Mouse (Mus musculus) layer of hippocampus, postnatal 25 days (tissue): ENCODE results near the gene Rpl7a. TPM values are rescaled to one million over a fixed set of nuclear protein-coding genes. Genes with fewer than 3 reads are reported as not detected.
"Not testable (repeated sequence)": the region's sequence is repeated elsewhere in the genome, so short reads cannot be mapped to it uniquely, and the experiment has no call there.

ENCODE experiments used
- DNase-seq, 2 experiments: peaks; one replicate each; pipeline ENCODE4 v3.0.0; 2022; ENCODE audit warnings: mixed read lengths in 2 of 2, low spot score in 1 of 2; ENCODE audit errors: extremely low spot score in 1 of 2
- total RNA-seq, 2 experiments: library from RNA; stranded (reverse); gene quantifications; 2 replicates each; pipeline ENCODE4 v1.2.3; 2021

Gene Rpl7a
- total RNA-seq: 100 to 1,000 TPM; 260 to 281 TPM

DNA sequence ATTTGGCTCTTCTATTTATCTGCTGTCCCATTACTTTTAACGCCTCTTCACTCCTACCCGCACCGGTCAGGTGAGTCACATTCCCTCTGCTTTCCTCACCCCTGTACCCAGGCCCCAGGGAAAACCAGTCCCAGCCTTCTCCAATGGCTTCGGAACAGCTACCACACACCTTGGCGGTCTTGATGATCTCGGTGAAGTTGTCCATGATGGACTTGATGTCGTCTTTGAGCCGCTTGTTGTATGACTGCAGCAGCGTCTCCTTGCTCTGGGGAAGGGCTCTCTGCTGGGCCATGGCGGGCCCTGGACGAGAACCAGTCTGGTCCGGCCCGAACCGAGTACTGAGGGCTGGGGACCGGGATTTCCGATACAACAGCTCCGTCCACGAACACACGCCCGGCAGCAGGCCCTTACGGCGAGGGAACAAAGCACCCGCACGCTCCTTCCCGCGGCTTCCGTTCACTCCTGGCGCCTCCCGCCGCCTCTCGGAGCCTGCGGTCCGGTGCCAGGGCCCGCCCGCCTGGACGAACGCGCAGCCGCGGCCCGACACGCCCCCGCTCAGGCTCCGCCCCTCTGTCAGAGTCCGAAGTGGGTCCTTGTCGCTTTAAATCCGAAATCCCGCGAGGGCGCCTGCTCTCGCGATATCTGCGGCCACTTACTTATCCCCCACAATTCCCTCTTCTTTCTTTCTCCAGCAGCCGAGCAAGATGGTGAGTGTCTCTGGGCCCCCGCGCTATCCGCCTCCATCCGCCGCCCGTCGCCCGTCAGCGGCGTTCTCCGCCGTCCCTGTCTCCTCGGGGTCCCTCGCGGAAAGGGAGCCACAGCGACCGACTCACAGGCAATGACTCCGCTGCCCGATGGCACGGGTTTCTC lies at the start of gene Rpl7a, which contains the start of gene Med22:
Rpl7a (plus strand) TSS at position 641 of the 870 bp plus-strand sequence.
Med22 (minus strand) TSS at position 554 of the 870 bp plus-strand sequence.
- peak; percentile 99 to 100 for DNase-seq

DNA sequence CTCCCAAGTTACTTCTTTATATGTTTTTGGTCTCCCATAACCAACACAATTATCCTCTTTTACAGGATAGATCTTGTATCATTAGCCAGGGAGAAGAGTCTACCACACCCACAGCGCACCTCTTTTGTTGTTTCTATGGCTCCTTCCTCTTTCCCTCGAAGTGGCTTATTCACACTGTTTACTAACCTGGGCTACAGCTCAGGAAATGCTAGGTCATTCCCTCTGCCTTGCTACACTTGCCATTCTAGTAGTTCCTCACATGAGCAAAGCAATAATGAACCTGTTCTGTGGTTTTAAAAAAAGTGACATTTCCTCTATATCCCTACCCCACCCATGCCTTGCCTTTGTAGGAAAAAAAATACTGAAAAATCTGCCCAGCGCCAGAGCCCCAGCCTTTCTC lies 47.7 kb upstream of the Rpl7a start:
- no peak for DNase-seq

DNA sequence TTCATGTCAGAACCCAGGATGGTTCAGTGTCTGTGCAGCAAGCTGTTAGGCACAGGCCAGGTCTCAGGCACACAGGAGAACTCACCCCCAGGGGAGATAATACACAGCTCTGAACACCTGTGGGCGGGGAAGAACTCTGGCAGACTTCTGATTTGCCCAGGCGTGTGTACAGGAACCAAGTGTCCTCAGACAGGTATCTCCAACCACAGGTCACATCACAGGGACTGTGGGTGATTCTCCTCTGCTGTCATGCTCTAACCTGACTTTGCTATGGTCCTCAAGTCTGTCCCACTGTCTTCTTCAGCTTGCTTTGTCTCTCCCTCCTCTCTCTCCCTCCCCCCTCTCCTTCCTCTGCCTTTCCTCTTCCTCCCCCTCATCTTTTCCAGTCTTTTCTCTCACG lies 45.7 kb upstream of the Rpl7a start, which contains the start of gene Abo:
Abo (minus strand) TSS at position 101 of the 400 bp plus-strand sequence.
- DNase-seq: no peak

DNA sequence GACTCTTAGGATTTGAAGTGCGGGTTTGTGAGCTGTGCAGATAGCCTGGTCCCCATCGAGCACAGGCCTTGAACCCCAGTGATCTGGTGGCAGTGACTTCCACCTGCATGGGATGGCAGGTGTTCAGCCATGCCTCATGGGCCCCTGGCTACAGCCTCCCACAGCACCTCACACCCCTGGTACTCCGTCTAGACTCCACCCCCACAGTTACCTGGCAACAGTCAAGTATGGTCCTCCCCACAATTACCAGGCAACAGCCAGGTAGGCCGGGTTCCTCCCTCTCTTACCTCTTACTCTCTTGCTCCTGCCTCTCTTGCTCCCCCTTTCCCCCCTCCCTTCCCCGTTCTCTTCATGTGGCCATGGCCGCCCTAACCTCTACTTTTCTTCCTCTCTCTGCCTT lies 39.9 kb upstream of the Rpl7a start:
- no peak for DNase-seq

DNA sequence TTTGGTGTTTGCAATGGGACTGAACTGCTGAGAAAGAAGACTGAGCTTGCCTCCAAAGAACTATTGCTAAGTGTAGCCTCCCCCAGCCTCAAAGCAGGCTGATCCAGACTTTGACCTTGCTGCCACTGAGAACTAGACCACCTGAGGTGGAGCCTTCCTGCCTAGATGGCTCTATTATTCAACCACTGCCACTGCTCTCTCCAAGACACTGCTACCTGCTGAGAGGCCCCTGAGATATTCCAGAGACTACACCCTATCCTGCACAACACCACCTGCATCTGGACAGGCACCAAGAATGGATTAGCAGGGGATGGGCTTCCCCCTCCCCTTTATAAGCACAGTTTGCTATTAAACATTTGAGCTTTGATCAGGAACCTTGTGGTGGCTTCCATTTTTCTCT lies 32.0 kb upstream of the Rpl7a start:
- no peak for DNase-seq

DNA sequence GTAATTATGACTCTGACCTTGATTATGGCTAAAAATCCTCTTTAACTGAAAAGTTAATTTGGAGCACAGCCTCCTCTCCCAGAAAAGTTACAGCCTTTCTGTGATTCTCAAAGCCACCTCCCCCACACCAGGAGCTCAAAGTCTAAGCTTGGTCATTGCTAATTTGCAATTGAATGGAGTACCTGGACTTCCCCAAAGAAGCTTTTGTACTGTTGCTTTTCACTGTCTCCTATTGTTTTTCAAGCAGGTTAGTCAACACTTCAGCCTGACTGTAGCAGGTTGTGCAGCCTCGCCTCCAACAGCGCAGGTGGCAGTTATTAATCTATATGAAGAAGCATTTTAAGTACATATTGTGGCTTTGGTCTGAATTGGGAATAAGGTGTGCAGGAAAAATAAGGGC lies 25.0 kb upstream of the Rpl7a start:
- DNase-seq: not testable (repeated sequence)

DNA sequence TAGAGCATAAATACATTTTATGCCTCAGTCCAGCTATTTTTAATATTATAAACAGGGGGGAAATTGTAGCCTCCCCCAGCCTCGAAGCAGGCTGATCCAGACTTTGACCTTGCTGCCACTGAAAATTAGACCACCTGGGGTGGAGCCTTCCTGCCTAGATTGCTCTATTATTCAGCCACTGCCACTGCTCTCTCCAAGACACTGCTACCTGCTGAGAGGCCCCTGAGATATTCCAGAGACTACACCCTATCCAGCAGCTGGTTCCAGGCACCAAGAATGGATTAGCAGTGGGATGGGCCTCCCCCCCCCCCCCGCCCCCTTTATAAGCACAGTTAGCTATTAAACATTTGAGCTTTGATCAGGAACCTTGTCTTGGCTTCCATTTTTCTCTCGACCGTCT lies 24.4 kb upstream of the Rpl7a start:
- not testable (repeated sequence) for DNase-seq

DNA sequence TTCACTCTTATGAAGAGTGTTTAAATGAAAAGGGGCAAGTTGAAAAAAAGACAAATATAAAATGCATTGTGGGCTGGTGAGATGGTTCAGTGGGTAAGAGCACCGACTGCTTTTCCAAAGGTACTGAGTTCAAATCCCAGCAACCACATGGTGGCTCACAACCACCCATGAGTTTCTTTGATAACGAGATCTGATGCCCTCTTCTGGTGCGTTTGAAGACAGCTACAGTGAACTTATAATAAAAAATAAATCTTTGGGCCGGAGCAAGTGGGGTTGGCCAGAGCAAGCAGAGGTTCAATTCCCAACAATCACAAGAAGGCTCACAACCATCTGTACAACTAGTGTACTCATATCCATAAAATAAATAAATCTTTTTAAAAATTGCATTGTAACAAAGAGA lies 14.7 kb upstream of the Rpl7a start:
- DNase-seq: no peak

DNA sequence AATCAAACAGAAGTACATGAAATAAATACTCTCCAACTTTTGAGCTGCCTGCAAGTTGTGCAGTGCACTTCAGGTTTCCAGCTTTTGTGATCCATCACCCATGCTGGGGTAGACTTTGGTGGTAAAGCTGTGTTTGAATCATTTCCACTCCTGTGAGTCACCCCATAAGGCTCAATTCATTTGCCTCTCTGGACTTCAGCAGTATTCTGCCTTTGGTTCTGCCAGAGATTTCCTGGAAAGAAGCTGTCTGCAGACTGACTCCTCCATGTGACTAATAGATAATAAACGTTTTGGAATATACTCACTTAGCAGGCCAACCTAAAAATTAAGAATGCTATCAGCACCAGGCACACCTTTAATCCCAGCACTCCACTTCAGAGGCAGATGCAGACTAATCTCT lies 9.8 kb upstream of the Rpl7a start:
- no peak for DNase-seq

DNA sequence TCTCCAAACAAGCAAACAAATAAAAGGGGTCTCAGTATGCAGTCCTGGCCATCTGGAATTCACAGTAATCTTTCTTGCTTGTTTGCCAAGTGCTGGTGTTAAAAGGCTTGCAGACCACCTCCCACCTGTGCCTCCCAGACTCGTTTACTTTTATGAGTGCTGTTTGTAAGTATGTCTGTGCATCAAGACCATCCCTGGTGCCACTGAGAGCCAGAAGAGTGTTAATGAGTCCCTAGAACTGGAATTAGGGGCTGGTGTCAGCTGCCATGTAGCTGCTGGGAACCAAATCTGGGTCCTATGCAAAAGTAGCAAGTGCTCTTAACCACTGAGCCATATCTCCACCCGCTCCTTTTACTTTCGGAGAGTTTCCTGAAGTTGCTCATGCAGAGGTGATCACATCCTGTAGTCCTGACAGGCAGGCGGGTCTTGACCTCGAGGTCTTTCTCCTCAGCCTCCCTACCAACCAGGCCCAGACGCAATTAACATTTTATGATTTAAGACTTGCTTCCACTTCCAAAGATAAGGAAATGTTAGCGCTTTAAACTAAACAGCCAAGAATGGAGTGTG lies 8.6 kb upstream of the Rpl7a start:
- DNase-seq: no peak

DNA sequence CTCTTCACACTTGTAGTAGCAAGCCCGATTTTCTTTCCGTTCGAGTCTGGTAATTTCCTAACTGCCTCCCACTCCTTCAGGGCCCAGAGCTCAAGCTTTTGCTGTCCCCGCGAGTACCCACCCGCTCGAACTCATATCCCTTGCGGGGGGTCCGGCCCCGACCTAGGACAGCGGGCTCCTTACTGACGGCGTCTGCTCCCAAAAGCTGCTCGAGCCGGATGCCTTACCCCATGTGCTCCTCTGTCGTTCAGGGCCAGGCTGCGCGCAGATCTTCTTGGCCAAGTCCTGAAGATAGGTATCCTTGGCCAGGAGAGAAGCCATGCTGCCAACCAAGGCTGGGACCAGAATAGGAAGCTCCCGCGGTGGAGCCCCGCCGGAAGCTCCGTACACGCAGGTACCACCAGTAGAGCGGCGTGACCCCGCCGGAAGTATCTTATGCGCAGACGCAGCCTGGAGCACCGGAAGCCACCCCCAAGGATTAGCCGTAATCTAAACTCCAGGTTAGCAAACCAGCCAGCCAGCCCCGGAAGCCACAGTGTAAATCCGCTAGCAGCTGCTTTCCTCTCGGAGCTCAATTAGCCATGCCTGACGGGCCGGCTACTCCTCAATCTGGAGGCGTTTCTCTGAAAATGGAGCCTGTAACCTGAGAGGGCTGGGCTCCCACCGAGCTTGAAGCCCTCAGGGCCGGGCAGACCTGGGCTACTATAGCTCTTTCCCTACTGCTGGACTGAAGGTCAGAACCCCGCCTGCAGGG lies 7.9 kb upstream of the Rpl7a start, which contains the start of gene Surf6:
Surf6 (minus strand) TSS at position 413 of the 754 bp plus-strand sequence.
- DNase-seq: peak; percentile 82 to 87

DNA sequence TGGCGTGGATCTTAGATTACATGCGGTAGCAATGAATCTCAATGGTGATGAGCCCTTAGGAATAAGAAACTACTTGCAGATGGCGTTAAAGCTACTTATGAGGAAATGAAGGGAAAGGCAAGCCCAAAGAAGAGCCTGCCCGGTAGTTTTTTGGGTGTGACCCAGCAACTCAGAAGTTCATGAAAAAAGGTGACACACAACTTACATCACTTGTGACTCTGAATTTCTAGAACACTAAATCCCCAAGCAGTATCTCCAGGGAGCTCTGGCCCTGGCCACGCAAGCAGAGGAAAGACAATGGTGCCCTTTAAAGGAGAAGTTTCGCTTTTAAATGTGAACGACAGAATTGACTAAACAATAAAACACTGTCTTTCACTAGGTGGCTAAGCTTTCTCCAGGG lies 7.3 kb upstream of the Rpl7a start:
- no peak for DNase-seq

DNA sequence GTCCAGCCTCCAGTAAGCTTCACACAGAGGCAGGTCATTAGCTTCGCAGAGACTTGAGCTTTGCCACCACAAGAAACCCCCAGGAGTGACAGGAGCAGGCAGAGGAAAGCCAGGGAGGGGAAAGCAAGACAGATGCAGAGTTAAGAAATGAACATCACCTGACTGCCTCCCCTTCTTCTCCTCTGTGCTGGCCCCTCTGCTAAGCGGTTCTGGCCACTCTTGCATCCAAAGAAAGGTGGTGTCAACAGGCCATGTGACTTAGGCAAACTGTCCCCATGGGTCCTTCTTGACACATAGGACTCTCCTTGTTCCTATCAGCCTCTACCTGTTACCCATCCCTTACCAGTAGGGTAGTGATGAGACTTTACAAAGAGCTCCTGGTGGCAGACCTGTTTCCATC lies 4.6 kb upstream of the Rpl7a start:
- DNase-seq: no peak

DNA sequence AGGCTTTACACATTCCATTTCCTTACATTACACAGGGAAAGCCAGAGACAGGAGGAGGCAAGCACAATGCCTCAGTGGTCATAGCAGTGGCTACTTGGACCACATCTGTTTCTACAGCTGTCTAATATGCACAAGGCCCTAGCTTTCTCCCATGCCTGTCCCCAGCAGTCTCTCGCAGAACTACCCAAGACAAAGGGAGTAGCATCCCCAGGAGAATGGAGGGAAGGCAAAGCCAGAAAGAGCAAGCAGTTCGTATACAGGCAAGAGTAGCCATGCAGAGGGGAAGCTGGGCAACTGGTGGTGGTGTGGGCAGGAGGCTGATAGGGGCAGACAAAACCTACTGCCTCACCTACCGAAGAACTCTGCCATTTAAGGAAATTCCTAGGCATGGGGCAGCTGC lies 4.1 kb upstream of the Rpl7a start:
- no peak for DNase-seq

DNA sequence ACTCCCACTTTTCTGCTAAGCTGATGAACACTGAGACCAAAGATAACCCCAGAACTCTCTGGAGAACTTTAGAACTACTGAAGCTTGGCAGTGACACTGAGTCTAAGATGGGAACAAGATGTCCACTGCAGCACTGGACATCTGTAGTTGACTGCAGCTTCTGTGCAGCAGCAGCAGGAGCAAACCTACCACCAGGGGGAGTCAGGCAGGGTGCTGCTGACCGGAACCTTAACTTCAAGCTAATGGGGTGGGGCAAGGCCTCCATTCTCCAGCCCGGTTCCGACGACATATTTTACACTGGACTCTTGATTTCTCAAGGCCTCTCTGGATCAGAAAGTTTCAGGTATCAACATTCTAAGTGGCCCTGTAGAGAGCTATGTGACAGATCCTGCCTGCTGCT lies 3.5 kb upstream of the Rpl7a start:
- no peak for DNase-seq

DNA sequence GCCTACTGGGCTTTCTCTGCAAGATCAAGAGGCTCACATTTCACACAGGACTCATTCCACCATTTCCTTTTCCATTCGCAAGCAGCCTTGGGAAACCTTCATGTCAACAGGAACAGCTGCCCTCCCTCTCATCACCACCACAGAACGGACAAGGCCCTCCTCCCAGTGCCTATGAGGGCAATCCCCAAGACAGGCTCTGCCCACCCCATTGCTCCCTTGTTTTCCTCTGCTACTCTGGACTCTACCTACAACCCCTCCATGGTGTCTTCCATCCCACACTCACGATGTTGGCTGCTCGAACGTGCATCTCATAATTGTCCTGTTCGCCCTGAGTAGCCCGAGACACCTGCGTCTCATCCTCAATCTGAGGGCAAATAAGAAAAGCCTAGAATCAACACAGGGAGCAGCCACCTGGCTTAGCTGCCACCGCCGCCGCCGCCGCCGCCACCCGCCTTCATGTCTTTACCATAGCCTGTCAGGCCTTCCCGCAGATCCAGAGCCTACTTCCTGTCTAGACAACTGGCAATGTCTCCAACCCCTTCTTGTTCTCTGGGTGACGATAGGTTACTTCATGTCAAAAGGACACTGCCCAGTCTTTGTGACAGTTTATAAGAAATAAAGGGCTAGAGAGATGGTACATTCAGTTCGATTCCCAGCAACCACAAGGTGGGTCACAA lies 1.7 kb upstream of the Rpl7a start:
- DNase-seq: no peak

DNA sequence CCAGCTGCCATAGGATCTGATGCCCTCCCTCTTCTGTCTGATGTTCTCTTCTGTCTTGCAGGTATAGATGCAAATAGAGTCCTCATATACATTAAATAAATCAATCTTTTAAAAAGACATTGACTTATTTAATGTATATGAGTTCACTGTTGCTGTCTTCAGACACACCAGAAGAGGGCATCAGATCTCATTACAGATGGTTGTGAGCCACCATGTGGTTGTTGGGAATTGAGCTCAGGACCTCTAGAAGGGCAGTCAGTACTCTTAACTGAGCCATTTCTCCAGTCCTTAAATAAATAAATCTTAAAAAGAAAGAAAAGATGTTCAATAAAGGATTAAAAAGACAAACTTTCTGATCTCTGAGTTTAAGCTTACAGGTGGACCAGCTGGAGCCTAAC lies 1.2 kb upstream of the Rpl7a start:
- no peak for DNase-seq

DNA sequence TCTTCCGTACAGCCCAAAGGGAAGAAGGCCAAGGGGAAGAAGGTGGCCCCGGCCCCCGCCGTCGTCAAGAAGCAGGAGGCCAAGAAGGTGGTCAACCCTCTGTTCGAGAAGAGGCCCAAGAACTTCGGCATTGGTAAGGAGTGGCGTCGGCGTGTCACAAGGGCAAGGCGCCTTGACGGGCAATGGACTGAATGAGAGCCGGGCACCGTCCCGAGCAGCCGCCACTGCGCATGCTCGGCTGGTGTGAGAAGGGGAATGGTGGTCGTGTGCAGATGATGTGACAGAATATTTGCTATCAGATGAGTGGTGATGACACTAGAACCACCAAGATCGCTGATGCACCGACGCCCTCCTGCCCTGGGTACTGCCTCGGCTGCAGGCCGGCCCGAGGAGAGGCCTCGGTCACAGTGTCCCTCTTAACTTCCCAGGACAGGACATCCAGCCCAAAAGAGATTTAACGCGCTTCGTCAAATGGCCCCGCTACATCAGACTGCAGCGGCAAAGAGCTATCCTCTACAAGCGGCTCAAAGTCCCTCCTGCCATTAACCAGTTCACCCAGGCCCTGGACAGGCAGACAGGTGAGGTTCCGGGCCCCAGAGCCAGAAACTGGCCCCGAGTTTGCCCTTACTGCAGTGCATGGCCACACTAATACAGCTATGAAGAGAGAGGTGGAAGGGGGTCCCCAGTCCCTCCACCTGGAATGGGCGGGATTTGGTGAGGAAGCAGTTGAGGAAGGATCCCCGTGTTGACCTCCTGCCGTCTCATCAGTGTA lies 616 bp downstream of the Rpl7a start:
- DNase-seq: peak in 1 of 2 experiments; percentile 57

DNA sequence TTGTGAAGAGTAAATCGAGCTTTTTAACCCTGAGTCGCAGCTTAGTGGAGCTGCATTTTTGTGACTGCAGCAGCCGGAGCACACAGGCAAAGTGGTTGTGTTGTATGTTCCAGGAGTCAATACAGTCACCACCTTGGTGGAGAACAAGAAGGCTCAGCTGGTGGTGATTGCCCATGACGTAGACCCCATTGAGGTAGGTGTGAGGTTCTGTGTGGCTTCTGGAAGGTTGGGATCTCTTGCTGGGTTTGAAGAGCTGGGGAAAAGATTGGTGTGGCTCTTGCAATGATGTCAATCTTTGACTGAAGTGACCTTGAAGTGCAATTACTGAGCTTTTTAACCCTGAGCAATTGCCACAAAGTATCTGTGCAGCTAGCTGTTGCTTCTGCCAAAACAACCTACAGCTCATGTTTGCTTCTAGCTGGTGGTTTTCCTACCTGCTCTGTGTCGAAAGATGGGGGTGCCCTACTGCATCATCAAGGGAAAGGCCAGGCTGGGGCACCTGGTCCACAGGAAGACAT lies 1.7 kb downstream of the Rpl7a start:
- DNase-seq: no peak
